Mouse (Mus musculus) limb, embryonic 14.5 days (tissue): ENCODE measurements around the gene Rps6kc1. TPM values are rescaled to one million over a fixed set of nuclear protein-coding genes. Genes with fewer than 3 reads are reported as not detected.

ENCODE experiments used
- ATAC-seq: fragments of 200-750 bp; cut with Nextera tagmentation; 2 replicates; pipeline ENCODE4 v1.8.0; 2017; ENCODE audit warnings: low read depth, moderate number of reproducible peaks, moderate TSS enrichment; ENCODE audit not compliant: low FRiP score
- DNase-seq: peaks from one replicate; pipeline ENCODE4 v3.0.0-alpha.2; 2015; ENCODE audit warnings: low spot score
- H3K27ac ChIP-seq: fragments of 300-500 bp; sonication (generic); replicated peaks from 2 replicates; pipeline ENCODE4 v1.5.1; 2014; ENCODE audit warnings: low read depth, mild to moderate bottlenecking, low read length, moderate library complexity, mixed read lengths
- H3K27me3 ChIP-seq: fragments of 300-500 bp; sonication (generic); 2 replicates; pipeline ENCODE4 v1.6.1; 2014; ENCODE audit warnings: low read length, mixed read lengths; ENCODE audit not compliant: control insufficient read depth, insufficient read depth
- H3K36me3 ChIP-seq: fragments of 300-500 bp; sonication (generic); 2 replicates; pipeline ENCODE4 v1.6.1; 2014; ENCODE audit warnings: mild to moderate bottlenecking, low read length, moderate library complexity, mixed read lengths; ENCODE audit not compliant: control insufficient read depth, insufficient read depth
- H3K4me1 ChIP-seq: fragments of 300-500 bp; sonication (generic); 2 replicates; pipeline ENCODE4 v1.6.1; 2014; ENCODE audit warnings: antibody characterized with exemption, low read length, mixed read lengths; ENCODE audit not compliant: control insufficient read depth, insufficient read depth
- H3K4me2 ChIP-seq: fragments of 300-500 bp; sonication (generic); replicated peaks from 2 replicates; pipeline ENCODE4 v1.6.1; 2014; ENCODE audit warnings: low read depth, mild to moderate bottlenecking, low read length, moderate library complexity; ENCODE audit not compliant: severe bottlenecking
- H3K4me3 ChIP-seq: fragments of 300-500 bp; sonication (generic); replicated peaks from 2 replicates; pipeline ENCODE4 v1.5.1; 2014; ENCODE audit warnings: low read length
- H3K9ac ChIP-seq: fragments of 300-500 bp; sonication (generic); 2 replicates; pipeline ENCODE4 v1.6.1; 2014; ENCODE audit warnings: mild to moderate bottlenecking, low read depth, low read length, moderate library complexity; ENCODE audit not compliant: severe bottlenecking
- H3K9me3 ChIP-seq: fragments of 300-500 bp; sonication (generic); 2 replicates; pipeline ENCODE4 v1.6.1; 2016; ENCODE audit warnings: low read length; ENCODE audit not compliant: control insufficient read depth
- POLR2A ChIP-seq: fragments of 200-500 bp; IDR thresholded peaks from 2 replicates; pipeline ENCODE4 v1.8.0; 2012; ENCODE audit warnings: inconsistent platforms, mild to moderate bottlenecking, moderate library complexity, borderline replicate concordance; ENCODE audit not compliant: insufficient read depth, insufficient read length; ENCODE audit errors: extremely low read depth
- WGBS: fragments of 180-500 bp; shearing (Covaris S2); extraction: QIAGEN DNeasy Blood & Tissue Kit; methylation state at CpG from one replicate; pipeline ENCODE4 v1.1.7; 2014; 5-methylcytosine and 5-hydroxymethylcytosine counted together
- polyA plus RNA-seq, 2 experiments: library from polyadenylated mRNA; depleted of rRNA in 1 of 2; stranded (reverse) in 1 of 2; unstranded in 1 of 2; fragments of >200 nt; fragmentation: Nextera tagmentation in 1 of 2; extraction: Ambion mirVana in 1 of 2; gene quantifications; 2 replicates each; pipeline versions ENCODE4 v1.2.1 to v1.2.3; 2012 to 2014

Rps6kc1 gene
- polyA plus RNA-seq, 2 experiments: 14.7 to 17.4 TPM

DNA sequence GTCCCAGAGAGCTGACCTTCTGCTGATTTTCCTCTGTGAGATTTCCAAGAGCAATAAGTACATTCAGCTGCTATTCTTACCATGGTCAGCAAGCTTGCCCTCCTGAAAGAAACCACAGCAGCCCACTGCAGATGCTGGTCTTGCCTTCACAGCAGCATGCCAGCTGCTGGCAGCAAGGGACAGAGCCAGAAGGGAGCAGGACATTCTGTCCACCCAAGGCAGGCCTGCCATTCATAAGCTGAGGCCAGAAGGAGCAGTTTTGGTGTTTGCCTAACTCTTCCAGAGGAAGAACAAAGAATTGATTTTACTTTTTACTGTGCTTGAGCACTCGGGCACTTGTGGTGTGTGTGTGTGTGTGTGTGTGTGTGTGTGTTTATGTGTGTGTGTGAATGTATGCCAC, 143.3 kb downstream of the Rps6kc1 start:
- no peak overlapping the region for H3K27ac ChIP-seq
- H3K36me3 ChIP-seq: peaks cover 5% of the 10 kb centered on the region
- 0 out of 2 replicates have a peak, but pooled peaks cover 6% of the 10 kb centered on the region for H3K9me3 ChIP-seq
- H3K4me3 ChIP-seq: no peak overlapping the region
- DNase-seq (no peak), ATAC-seq (no peak)
- no peak overlapping the region for H3K9ac ChIP-seq
- no peak overlapping the region for H3K4me2 ChIP-seq
- WGBS: 40% methylated on average over 1 of the region's 1 CpGs
- no peaks in the 10 kb centered on the region for H3K27me3 ChIP-seq
- H3K4me1 ChIP-seq: no peaks in the 10 kb centered on the region
- no peak for TF ChIP-seq POLR2A

- WGBS: 53% methylated on average over 8 of the region's 8 CpGs
- Histone ChIP-seq H3K27ac (no peak overlapping the region), H3K9ac (no peak overlapping the region), H3K36me3 (no peaks in the 10 kb centered on the region), H3K4me1 (no peaks in the 10 kb centered on the region), H3K4me2 (no peak overlapping the region), H3K9me3 (0 out of 2 replicates have a peak, but pooled peaks cover 6% of the 10 kb centered on the region), H3K4me3 (no peak overlapping the region), H3K27me3 (no peaks in the 10 kb centered on the region)
- ATAC-seq (no peak; the same call in 1 of the 2 replicates), DNase-seq (no peak)
- no peak for TF ChIP-seq POLR2A
Observed at GRCm38 (mm10) chr1:190767621-190768020, 143.9 kb downstream of the Rps6kc1 start.

- Histone ChIP-seq H3K27ac (no peak overlapping the region), H3K9ac (no peak overlapping the region), H3K4me1 (no peaks in the 10 kb centered on the region), H3K4me2 (no peak overlapping the region), H3K36me3 (no peaks in the 10 kb centered on the region), H3K9me3 (0 out of 2 replicates have a peak, but pooled peaks cover 6% of the 10 kb centered on the region), H3K4me3 (no peak overlapping the region), H3K27me3 (no peaks in the 10 kb centered on the region)
- TF ChIP-seq POLR2A: no peak
- ATAC-seq (no peak), DNase-seq (no peak)
- WGBS: 93% methylated on average over 2 of the region's 2 CpGs
Observed at GRCm38 (mm10) chr1:190766800-190767199, 144.8 kb downstream of the Rps6kc1 start.

DNA sequence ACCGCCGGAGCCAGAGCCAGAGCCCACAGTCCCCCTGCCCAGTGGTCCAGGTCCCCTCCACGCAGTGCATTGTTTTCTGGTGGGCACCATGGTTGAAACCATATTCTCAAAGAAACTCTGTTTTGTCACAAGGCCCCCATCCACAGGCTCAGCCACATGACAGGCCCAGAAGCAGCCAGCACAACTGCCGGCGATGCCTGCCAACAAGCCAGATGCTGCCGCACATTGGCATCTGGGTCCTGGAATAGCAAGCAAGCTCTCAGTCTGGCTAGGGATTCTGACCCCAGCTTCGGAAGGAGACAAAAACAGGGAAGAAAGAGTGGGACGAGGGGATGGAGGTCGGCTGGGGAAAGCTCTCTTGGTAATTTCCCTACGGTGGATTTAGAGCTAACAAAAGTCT, 147.8 kb downstream of the Rps6kc1 start:
- Histone ChIP-seq H3K36me3 (no peaks in the 10 kb centered on the region), H3K9ac (no peak overlapping the region), H3K4me2 (no peak overlapping the region), H3K27me3 (no peaks in the 10 kb centered on the region), H3K4me1 (no peaks in the 10 kb centered on the region), H3K27ac (no peak overlapping the region), H3K4me3 (no peak overlapping the region), H3K9me3 (0 out of 2 replicates have a peak, but pooled peaks cover 6% of the 10 kb centered on the region)
- WGBS: 79% methylated on average over 10 of the region's 10 CpGs
- ATAC-seq: no peak
- no peak for TF ChIP-seq POLR2A
- no peak for DNase-seq

DNA sequence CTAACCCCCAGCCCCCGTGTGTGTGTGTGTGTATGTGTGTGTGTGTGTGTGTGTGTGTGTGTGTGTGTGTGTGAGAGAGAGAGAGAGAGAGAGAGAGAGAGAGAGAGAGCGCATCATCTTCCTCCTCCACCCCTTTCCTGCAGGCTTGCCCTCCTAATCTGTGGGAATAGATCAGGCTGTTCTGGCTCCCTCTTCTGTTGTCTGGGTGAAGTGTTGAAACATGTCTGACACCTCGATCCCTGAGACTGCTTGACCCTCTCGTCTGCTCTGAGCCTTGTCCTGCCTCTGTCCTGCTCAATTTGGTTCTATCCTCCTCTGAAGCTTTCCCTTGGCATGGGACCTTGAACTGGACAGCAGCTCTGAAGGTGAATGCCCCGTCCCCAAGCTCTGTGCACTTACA, 149.8 kb downstream of the Rps6kc1 start:
- Histone ChIP-seq H3K27me3 (no peaks in the 10 kb centered on the region), H3K4me3 (no peak overlapping the region), H3K36me3 (no peaks in the 10 kb centered on the region), H3K9ac (no peak overlapping the region), H3K4me2 (no peak overlapping the region), H3K4me1 (no peaks in the 10 kb centered on the region), H3K27ac (no peak overlapping the region), H3K9me3 (0 out of 2 replicates have a peak, but pooled peaks cover 6% of the 10 kb centered on the region)
- DNase-seq (no peak), ATAC-seq (no peak)
- no peak for TF ChIP-seq POLR2A
- WGBS: 30% methylated on average over 5 of the region's 5 CpGs

DNA sequence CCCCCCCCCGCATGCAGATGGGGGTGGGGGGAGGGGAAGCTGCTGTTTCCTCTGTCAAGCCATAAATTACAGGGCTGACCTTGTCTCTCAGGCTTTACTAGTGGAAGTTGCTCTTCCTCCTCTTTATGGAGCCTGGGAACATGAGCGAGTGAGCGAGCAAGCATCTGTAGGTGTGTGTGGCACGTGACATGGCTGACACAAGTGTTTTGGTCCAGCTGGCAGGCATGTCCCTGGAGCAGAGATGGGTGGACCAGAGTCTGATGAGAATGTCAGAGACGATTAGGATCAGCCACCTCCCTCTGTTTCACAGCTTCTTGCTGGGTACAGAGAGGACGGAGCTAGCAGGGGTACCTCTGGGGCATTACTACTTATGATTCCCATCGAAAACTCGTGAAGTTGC, 153.7 kb downstream of the Rps6kc1 start:
- no peak overlapping the region for H3K9ac ChIP-seq
- no peaks in the 10 kb centered on the region for H3K36me3 ChIP-seq
- 62% methylated on average over 7 of the region's 8 CpGs for WGBS
- no peak for ATAC-seq
- no peak overlapping the region for H3K27ac ChIP-seq
- no peaks in the 10 kb centered on the region for H3K27me3 ChIP-seq
- no peaks in the 10 kb centered on the region for H3K4me1 ChIP-seq
- H3K4me2 ChIP-seq: no peak overlapping the region
- no peak for TF ChIP-seq POLR2A
- no peak overlapping the region for H3K4me3 ChIP-seq
- H3K9me3 ChIP-seq: no peaks in the 10 kb centered on the region
- no peak for DNase-seq
